Mouse (Mus musculus) embryonic fibroblast, embryonic 13.5 days (primary cell): Measurements from ENCODE around the gene Eng.

ENCODE experiments used
- CTCF ChIP-seq: IDR thresholded peaks from 2 replicates; pipeline ENCODE4 v1.5.1; 2011; ENCODE audit warnings: mild to moderate bottlenecking, control low read depth, low read length, moderate library complexity, borderline replicate concordance; ENCODE audit not compliant: insufficient read depth
- POLR2A ChIP-seq: IDR thresholded peaks from 2 replicates; pipeline ENCODE4 v1.6.1; 2011; ENCODE audit warnings: low read depth, mild to moderate bottlenecking, control low read depth, low read length, moderate library complexity

- TF ChIP-seq CTCF (no peak), POLR2A (peak; percentile 55; the same call in 1 of the 2 replicates)
Measured at GRCm38 (mm10) chr2:32625212-32625872, 21.1 kb upstream of the Eng start.
